Mouse (Mus musculus) CD4-positive, CD25-positive, alpha-beta regulatory T cell, adult 2 months (primary cell): ENCODE measurements around the gene Ftsj3.
A peak's percentile ranks its signal among the peaks of the same experiment; 100 is the strongest.
"Not testable (repeated sequence)": the region's sequence is repeated elsewhere in the genome, so short reads cannot be mapped to it uniquely, and the experiment has no call there.

Source experiments
- DNase-seq: peaks from one replicate; pipeline ENCODE4 v3.0.0-alpha.2; 2012; ENCODE audit warnings: low read depth, low spot score

Gene Ftsj3

GRCm38 (mm10) chr11:106268326-106269059 is 12.6 kb upstream of the Ftsj3 start:
- DNase-seq, result no peak

GRCm38 (mm10) chr11:106267871-106268270 is 12.0 kb upstream of the Ftsj3 start:
- DNase-seq, result no peak

- DNase-seq, result no peak
These were observed 11.5 kb upstream of the Ftsj3 start for GRCm38 (mm10) chr11:106267311-106267852.

- no peak for DNase-seq
These were observed 10.6 kb upstream of the Ftsj3 start for GRCm38 (mm10) chr11:106266431-106266830.

- DNase-seq, result no peak
These were observed 9.7 kb upstream of the Ftsj3 start for GRCm38 (mm10) chr11:106265570-106265969.

- no peak for DNase-seq
These were observed 9.1 kb upstream of the Ftsj3 start for GRCm38 (mm10) chr11:106264988-106265387.

- DNase-seq, result no peak
These were observed 8.1 kb upstream of the Ftsj3 start for GRCm38 (mm10) chr11:106263963-106264362.

- no peak for DNase-seq
These were observed 5.1 kb upstream of the Ftsj3 start for GRCm38 (mm10) chr11:106260826-106261450.

GRCm38 (mm10) chr11:106256775-106257174 is 896 bp upstream of the Ftsj3 start:
- no peak for DNase-seq

GRCm38 (mm10) chr11:106255174-106255573 is 705 bp downstream of the Ftsj3 start:
- no peak for DNase-seq

- DNase-seq, result no peak
These were observed 1.1 kb downstream of the Ftsj3 start for GRCm38 (mm10) chr11:106254767-106255166.

GRCm38 (mm10) chr11:106249326-106249725 is 6.6 kb downstream of the Ftsj3 start:
- no peak for DNase-seq

- peak; percentile 62 for DNase-seq
These were observed 9.0 kb downstream of the Ftsj3 start for GRCm38 (mm10) chr11:106246834-106247233.

GRCm38 (mm10) chr11:106233978-106234377 is 21.9 kb downstream of the Ftsj3 start:
- not testable (repeated sequence) for DNase-seq

- no peak for DNase-seq
These were observed 35.3 kb downstream of the Ftsj3 start for GRCm38 (mm10) chr11:106220603-106221002.

- DNase-seq, result peak; percentile 98
These were observed 39.0 kb downstream of the Ftsj3 start, which contains the start of gene Ddx42 for GRCm38 (mm10) chr11:106216730-106217490. TSS of gene Ddx42 (plus strand) at chr11:106216926.

GRCm38 (mm10) chr11:106215927-106216729 is 39.8 kb downstream of the Ftsj3 start, which contains the start of gene Ccdc47:
TSS of gene Ccdc47 (minus strand) at chr11:106216344.
- DNase-seq, result peak; percentile 99

GRCm38 (mm10) chr11:106215450-106215859 is 40.4 kb downstream of the Ftsj3 start:
- no peak for DNase-seq

- no peak for DNase-seq
These were observed 41.0 kb downstream of the Ftsj3 start for GRCm38 (mm10) chr11:106214856-106215255.

- DNase-seq, result no peak
These were observed 43.1 kb downstream of the Ftsj3 start for GRCm38 (mm10) chr11:106212771-106213170.

GRCm38 (mm10) chr11:106202123-106202465 is 53.8 kb downstream of the Ftsj3 start, which contains the start of gene Strada:
TSS of gene Strada (minus strand) at chr11:106202168.
- peak; percentile 68 for DNase-seq
